Mouse (Mus musculus) testis, adult 2 months (tissue): ENCODE data around the gene Irs2.

Source experiments
- CTCF ChIP-seq: fragments of 200-500 bp; IDR thresholded peaks from 2 replicates; pipeline ENCODE4 v1.5.1; 2012; ENCODE audit warnings: low read depth, mild to moderate bottlenecking, inconsistent platforms, low read length, moderate library complexity; ENCODE audit not compliant: control insufficient read depth, insufficient read depth, insufficient replicate concordance
- POLR2A ChIP-seq: fragments of 200-500 bp; IDR thresholded peaks from 2 replicates; pipeline ENCODE4 v1.6.1; 2012; ENCODE audit warnings: low read depth, mild to moderate bottlenecking, inconsistent platforms, low read length, moderate library complexity; ENCODE audit not compliant: control insufficient read depth

GRCm38 (mm10) chr8:10993582-10994216, 14.6 kb downstream of the Irs2 start:
- no peak for TF ChIP-seq POLR2A
- TF ChIP-seq CTCF = no peak
